Mouse (Mus musculus) layer of hippocampus, adult 18-20 months (tissue): ENCODE results near the gene Adgrg2. TPM values are rescaled to one million over a fixed set of nuclear protein-coding genes. Genes with fewer than 3 reads are reported as not detected.

Experiments used
- DNase-seq, 2 experiments: peaks; one replicate each; pipeline ENCODE4 v3.0.0; 2022; ENCODE audit warnings: low spot score in 2 of 2
- long read RNA-seq: library from polyadenylated mRNA; stranded (forward); transcript quantifications from one replicate; pipeline ENCODE4 v2.0.0, GENCODE M21; 2021
- total RNA-seq, 2 experiments: library from RNA; stranded (reverse); gene quantifications; 2 replicates each; pipeline ENCODE4 v1.2.3; 2021

The Adgrg2 gene
- under 1 TPM; 0.50 to 0.99 TPM for total RNA-seq
- long read RNA-seq, result 0 reads

- no peak for DNase-seq
Observed at GRCm38 (mm10) chrX:160390464-160390956, at the start of gene Adgrg2. Gene Adgrg2, plus strand, starts transcription at chrX:160390690.

- DNase-seq, result no peak
Observed at GRCm38 (mm10) chrX:160350995-160351394, 39.5 kb upstream of the Adgrg2 start.

GRCm38 (mm10) chrX:160351967-160352677, 38.4 kb upstream of the Adgrg2 start:
- DNase-seq, result no peak

GRCm38 (mm10) chrX:160384748-160385501, 5.6 kb upstream of the Adgrg2 start:
- DNase-seq, result no peak

DNA sequence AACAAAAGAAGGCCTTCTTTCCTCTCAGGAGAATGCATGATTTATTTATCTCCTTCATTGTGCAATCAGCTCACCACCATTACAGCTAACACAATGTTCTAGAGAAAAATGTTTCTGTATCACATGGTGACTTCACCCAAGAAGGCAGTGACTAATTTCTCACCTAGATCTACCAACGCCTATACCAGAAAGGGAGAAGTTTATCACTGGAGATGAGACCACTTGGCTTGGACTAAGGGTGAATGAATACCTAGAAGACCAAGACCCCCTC, 5.1 kb upstream of the Adgrg2 start:
- DNase-seq, result no peak

DNA sequence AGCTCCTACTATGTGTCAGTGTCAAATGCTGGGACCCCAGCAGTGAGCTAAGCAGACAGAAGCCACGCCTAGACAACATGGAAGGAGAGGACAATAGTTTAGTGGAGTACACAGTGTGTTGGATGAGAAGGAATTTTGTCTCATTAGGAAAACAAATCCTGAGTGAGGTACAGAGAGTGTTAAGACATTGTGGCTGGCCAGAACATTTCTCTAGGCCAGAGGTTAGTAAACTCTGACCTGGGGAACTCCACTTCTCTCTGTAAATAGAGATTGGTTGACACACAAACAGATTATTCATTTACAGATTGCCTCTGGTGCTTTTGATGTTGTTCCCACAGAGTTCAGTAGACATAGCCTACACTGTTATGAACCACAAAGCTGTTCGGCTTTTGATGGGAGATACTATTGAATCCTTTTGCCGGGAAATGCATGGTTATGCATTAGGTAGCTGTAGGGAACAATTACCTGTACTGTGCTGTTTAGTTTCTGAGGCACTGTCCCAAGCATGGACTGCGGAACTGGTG, 22.5 kb downstream of the Adgrg2 start:
- DNase-seq, result no peak

GRCm38 (mm10) chrX:160413881-160414395, 23.4 kb downstream of the Adgrg2 start:
- DNase-seq, result no peak

DNA sequence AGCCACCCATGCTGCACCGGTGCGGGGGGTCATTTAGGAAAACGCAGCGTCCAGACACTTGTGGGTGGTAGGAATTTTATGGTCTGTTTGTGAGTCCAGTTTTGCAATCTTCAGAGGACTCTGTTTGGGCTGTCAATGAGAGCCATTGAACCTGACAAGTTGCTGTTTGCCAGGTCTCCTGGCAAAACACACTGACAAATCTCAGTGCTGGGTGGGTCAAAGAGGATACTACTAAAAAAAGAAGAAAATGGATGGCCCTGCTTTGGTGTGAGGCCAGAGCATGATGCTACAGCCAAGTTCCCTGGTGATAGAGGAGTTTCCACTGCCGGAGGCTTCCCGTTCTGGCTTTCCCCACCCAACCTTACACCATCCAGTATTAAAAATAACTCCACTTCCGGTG, 27.9 kb downstream of the Adgrg2 start:
- DNase-seq, result no peak

GRCm38 (mm10) chrX:160423737-160424136, 33.2 kb downstream of the Adgrg2 start:
- no peak for DNase-seq

- DNase-seq, result no peak
Observed at GRCm38 (mm10) chrX:160426486-160426885, 36.0 kb downstream of the Adgrg2 start.

- no peak for DNase-seq
Observed at GRCm38 (mm10) chrX:160426930-160427329, 36.4 kb downstream of the Adgrg2 start.

DNA sequence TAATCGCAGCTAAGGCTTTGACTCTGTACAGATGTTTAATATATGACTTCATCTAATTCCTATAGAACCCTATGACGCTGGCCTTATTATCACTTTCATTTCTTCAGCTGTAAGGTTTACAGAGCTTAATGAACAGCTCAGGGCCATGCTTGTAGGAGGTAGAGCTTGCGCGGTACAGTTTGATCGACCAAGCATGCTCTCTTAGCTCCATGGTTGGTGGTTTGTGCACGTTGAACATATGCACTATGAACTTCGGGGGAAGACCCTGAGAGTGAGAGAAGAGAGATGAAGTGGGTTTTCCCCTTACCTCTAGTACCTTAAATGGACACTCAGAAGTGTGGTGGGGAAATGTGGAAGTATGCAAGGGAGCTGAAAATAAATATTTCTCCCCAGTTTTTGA, 41.7 kb downstream of the Adgrg2 start:
- DNase-seq, result no peak

- DNase-seq, result no peak
Observed at GRCm38 (mm10) chrX:160441272-160441671, 50.8 kb downstream of the Adgrg2 start.

GRCm38 (mm10) chrX:160448351-160448750, 57.9 kb downstream of the Adgrg2 start:
- no peak for DNase-seq

GRCm38 (mm10) chrX:160449363-160449762, 58.9 kb downstream of the Adgrg2 start:
- DNase-seq, result peak in 1 of 2 experiments; percentile 5

- no peak for DNase-seq
Observed at GRCm38 (mm10) chrX:160455686-160456085, 65.2 kb downstream of the Adgrg2 start.

DNA sequence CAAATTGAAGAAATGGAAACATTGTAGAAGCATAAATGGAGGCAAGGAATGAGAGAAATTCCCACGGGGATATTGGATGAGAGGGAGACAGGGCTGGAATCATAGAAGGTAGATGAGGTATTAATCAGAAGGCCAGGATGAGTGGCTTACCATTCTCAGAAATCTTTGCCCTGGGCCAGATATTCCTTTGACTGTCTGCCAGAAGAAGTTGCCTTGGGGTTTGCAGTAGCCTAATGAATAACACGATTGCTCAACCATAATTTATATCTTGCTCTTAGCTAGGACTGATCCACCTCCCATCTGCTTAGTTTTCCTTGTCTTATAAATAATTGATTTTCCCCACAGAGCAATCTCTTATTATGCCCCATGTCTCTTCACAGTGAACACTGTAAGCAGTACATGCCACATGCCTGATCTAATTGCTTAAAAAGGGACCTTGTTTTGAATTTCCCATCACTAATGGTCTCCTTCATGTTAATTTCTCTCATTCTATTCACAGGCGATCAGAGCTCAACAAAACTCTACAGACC, 80.8 kb downstream of the Adgrg2 start:
- no peak for DNase-seq

DNA sequence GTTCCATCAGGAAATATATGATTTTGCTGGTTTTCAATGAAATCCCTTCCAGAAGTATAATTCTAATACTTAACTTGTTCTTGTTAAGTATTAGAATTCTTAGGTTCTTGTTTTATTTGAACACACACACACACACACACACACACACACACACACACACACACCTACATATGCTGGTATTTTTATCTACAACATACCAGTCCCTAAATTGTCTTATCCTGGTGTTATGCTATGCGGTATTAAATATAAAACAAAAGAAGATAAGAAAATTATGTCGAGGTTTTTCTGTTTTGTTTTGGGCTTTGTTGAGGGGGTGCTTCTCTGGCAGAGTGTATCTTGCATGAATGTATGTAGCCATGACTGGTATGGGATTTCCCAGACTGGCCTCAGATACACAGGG, 99.3 kb downstream of the Adgrg2 start:
- no peak for DNase-seq

DNA sequence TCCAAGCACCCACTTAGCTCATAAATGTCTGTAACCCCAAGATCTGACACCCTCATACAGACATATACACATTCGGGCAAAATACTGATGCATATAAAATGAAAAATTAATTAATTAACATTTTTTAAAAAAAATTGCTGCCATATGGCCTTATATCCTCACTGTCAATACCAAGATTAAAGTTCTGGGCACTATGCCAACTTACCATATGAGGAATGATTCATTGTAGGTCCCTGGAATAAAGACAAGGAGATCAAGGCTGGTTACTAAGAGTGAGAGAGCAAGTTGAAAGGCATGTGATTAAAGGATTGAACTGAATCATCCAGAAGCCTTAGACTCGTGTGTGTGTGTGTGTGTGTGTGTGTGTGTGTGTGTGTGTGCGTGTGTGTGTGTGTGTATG, 103.8 kb downstream of the Adgrg2 start:
- peak in 1 of 2 experiments; percentile 34 for DNase-seq

- no peak for DNase-seq
Observed at GRCm38 (mm10) chrX:160494921-160495320, 104.4 kb downstream of the Adgrg2 start.

GRCm38 (mm10) chrX:160496473-160496872, 106.0 kb downstream of the Adgrg2 start:
- DNase-seq, result no peak

DNA sequence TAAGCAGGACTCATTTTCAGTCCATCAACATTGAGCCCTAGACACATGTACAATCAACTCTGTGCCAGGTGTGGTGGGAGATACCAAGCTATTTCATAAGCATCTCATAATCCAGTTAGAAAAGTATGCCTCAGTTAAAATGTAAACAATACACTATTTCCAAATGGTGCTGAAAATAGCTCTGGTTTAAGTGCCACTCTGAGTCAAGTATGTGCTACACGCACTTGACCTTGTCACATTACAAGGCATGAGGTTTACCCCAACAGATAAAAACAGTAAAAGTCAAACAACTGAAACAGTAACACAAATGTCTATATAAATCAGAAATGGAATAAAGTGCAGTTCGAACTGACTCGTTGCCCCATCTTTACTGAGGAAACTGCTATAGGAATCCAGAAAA, 110.6 kb downstream of the Adgrg2 start:
- no peak for DNase-seq
